7 mouse cellular contexts compared by ENCODE assay signal in the genomic region with DNA sequence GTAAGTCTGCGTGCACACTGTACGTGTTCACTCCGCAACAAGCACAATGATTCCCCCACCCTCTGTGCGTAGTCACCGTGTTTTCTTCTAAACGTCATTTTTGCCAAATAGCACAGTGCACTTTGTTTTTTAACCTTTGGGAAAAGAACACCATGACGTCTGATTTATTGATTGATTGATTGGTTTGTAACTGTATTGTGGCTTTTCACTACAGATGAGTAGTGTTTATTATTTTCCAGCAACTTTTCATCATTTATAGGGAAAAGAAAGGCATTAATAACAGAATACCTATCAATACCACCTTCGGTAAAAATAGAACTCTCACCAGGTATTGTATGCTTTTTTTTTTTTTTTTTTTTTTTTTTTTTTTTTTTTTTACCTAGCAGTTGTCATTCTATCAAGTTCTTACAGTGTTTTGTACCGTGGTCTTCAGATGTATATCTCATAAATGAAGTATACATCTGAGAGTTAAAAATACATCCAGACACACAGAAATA. TPM values are rescaled to one million over a fixed set of nuclear protein-coding genes. Genes with fewer than 3 reads are reported as not detected.
A peak's percentile ranks its signal among the peaks of the same experiment; 100 is the strongest.
DNase-seq lines count a peak whose midpoint lies in the region; ATAC-seq and TF ChIP-seq lines count a peak whose summit lies in the region.

No protein-coding gene starts in this region.

- 5% methylated on average over 9 of the region's 9 CpGs for WGBS in thymus, adult 2 months
- WGBS in forebrain, embryonic 13.5 days: 14% methylated on average over 9 of the region's 9 CpGs
- 5% methylated on average over 9 of the region's 9 CpGs for WGBS in liver, embryonic 16.5 days (ENCODE audit: insufficient replicate concordance)

- intact Hi-C loops in left cerebral cortex, postnatal 25 days (cut with DNase I): no loop called here

- peaks cover 4% of the 10 kb centered on the region for H3K4me1 ChIP-seq in thymus, adult 2 months (replicated peaks; ENCODE audit: control insufficient read depth, insufficient read depth, low read length)
- H3K4me1 ChIP-seq in forebrain, embryonic 13.5 days: peaks cover 13% of the 10 kb centered on the region
- H3K4me1 ChIP-seq in liver, embryonic 16.5 days (ENCODE audit: control insufficient read depth, low read depth, low read length): peaks cover 5% of the 10 kb centered on the region; the same call in 1 of the 2 replicates

- peak overlapping the region; percentile 79 for H3K9ac ChIP-seq in forebrain, embryonic 13.5 days
- peak overlapping the region; percentile 83 for H3K9ac ChIP-seq in liver, embryonic 16.5 days (ENCODE audit: low read depth, low read length)

- no peak for DNase-seq in thymus, adult 2 months
- no peak for DNase-seq in thymus, postnatal 10 days (ENCODE audit: low spot score in 2 of 2)
- no peak for DNase-seq in layer of hippocampus, adult 11-12 months (ENCODE audit: low spot score)
- no peak for DNase-seq in left cerebral cortex, postnatal 25 days (ENCODE audit: low spot score in 2 of 2)
- DNase-seq in lung, postnatal 4 days: no peak

- H3K27ac ChIP-seq in thymus, adult 2 months (ENCODE audit: control insufficient read depth, insufficient read depth, low read length): peak overlapping the region; percentile 27
- H3K27ac ChIP-seq in forebrain, embryonic 13.5 days: peak overlapping the region; percentile 76
- H3K27ac ChIP-seq in liver, embryonic 16.5 days (ENCODE audit: low read length): peak overlapping the region; percentile 81

- no peaks in the 10 kb centered on the region for H3K36me3 ChIP-seq in thymus, adult 2 months (ENCODE audit: control insufficient read depth, insufficient read depth, low read length)
- H3K36me3 ChIP-seq in forebrain, embryonic 13.5 days (ENCODE audit: poor library complexity, severe bottlenecking): no peaks in the 10 kb centered on the region
- no peaks in the 10 kb centered on the region for H3K36me3 ChIP-seq in liver, embryonic 16.5 days (ENCODE audit: control insufficient read depth, insufficient read depth)

- peak overlapping the region; percentile 63; the same call in 1 of the 2 replicates for H3K4me3 ChIP-seq in thymus, adult 2 months (ENCODE audit: control insufficient read depth, insufficient read depth, low read length)
- peak overlapping the region; percentile 61 for H3K4me3 ChIP-seq in forebrain, embryonic 13.5 days
- peak overlapping the region; percentile 81 for H3K4me3 ChIP-seq in liver, embryonic 16.5 days (ENCODE audit: low read depth, low read length)

- no peak for ATAC-seq in forebrain, embryonic 13.5 days
- ATAC-seq in liver, embryonic 16.5 days (ENCODE audit: low read depth): peak; percentile 22; the same call in 1 of the 2 replicates

- H3K9me3 ChIP-seq in forebrain, embryonic 13.5 days (replicated peaks): no peaks in the 10 kb centered on the region
- no peaks in the 10 kb centered on the region for H3K9me3 ChIP-seq in liver, embryonic 16.5 days (replicated peaks; ENCODE audit: control insufficient read depth, low read length)

- peak overlapping the region; percentile 83 for H3K4me2 ChIP-seq in forebrain, embryonic 13.5 days
- peak overlapping the region; percentile 97 for H3K4me2 ChIP-seq in liver, embryonic 16.5 days (ENCODE audit: low read depth, low read length)

- no peaks in the 10 kb centered on the region for H3K27me3 ChIP-seq in thymus, adult 2 months (ENCODE audit: control insufficient read depth, insufficient read depth, low read length)
- H3K27me3 ChIP-seq in forebrain, embryonic 13.5 days: no peaks in the 10 kb centered on the region
- no peaks in the 10 kb centered on the region for H3K27me3 ChIP-seq in liver, embryonic 16.5 days (ENCODE audit: control insufficient read depth, insufficient read depth, low read depth, low read length)

- TF ChIP-seq CTCF in thymus, adult 2 months (IDR thresholded peaks at IDR 0.05; ENCODE audit: borderline replicate concordance, control insufficient read depth, extremely low read depth, insufficient read depth, low read length, poor library complexity): no peak

- no peak for TF ChIP-seq POLR2A in thymus, adult 2 months (IDR thresholded peaks at IDR 0.05; ENCODE audit: control insufficient read depth, extremely low read depth, insufficient read depth, low read length, poor library complexity)

RNA-seq across cellular contexts. Expression of a gene that starts 0.6 kb away (rescaled TPM):
- 6.7 and 9.3 TPM in 2 replicates for polyA plus RNA-seq in thymus, adult 2 months (2012; rRNA removed)
- polyA plus RNA-seq in forebrain, embryonic 13.5 days (2015; fragmentation: Nextera tagmentation; extraction: Ambion mirVana): 32.9 and 35.4 TPM in 2 replicates
- polyA plus RNA-seq in liver, embryonic 16.5 days (2015; fragmentation: Nextera tagmentation; extraction: Ambion mirVana): 3.8 and 4.0 TPM in 2 replicates
- total RNA-seq in left cerebral cortex, postnatal 25 days (2021): 10 to 100 TPM; 25.5 to 26.7 TPM

Comparison
In these comparisons a context has a peak if more than half of its experiments do, and no peak if none do; other contexts are left out.
1. H3K27ac ChIP-seq: peak in every context shown above with its lines; median percentile 81 in liver, embryonic 16.5 days; 76 in forebrain, embryonic 13.5 days; 27 in thymus, adult 2 months.